Mouse (Mus musculus) G1E-ER4 (cell line): Measurements from ENCODE around the gene Sdk2. TPM values are rescaled to one million over a fixed set of nuclear protein-coding genes. Genes with fewer than 3 reads are reported as not detected.

Experiments
- GATA1 ChIP-seq: IDR thresholded peaks from one replicate; pipeline ENCODE4 v1.8.0; 2012; ENCODE audit warnings: low read length, inconsistent platforms
- polyA plus RNA-seq: library from polyadenylated mRNA; stranded (reverse); fragments of >175 nt; gene quantifications from 2 replicates; pipeline ENCODE4 v1.2.3, GENCODE M21; 2012

Sdk2 gene
- polyA plus RNA-seq, 1 experiment, result 0.01 TPM

GRCm38 (mm10) chr11:113785406-113786171 lies 281.3 kb downstream of the Sdk2 start:
- TF ChIP-seq GATA1, result no peak

GRCm38 (mm10) chr11:113784656-113785396 lies 282.0 kb downstream of the Sdk2 start:
- TF ChIP-seq GATA1, result no peak

- TF ChIP-seq GATA1, result no peak
Observed at GRCm38 (mm10) chr11:113782496-113782895, 284.4 kb downstream of the Sdk2 start.

GRCm38 (mm10) chr11:113782006-113782405 lies 284.8 kb downstream of the Sdk2 start:
- TF ChIP-seq GATA1, result no peak

- no peak for TF ChIP-seq GATA1
Observed at GRCm38 (mm10) chr11:113779680-113780041, 287.2 kb downstream of the Sdk2 start.

- TF ChIP-seq GATA1, result no peak
Observed at GRCm38 (mm10) chr11:113778733-113779679, 287.8 kb downstream of the Sdk2 start.

- TF ChIP-seq GATA1, result no peak
Observed at GRCm38 (mm10) chr11:113777878-113778464, 288.9 kb downstream of the Sdk2 start.

- no peak for TF ChIP-seq GATA1
Observed at GRCm38 (mm10) chr11:113776851-113777511, 289.9 kb downstream of the Sdk2 start.

- TF ChIP-seq GATA1, result no peak
Observed at GRCm38 (mm10) chr11:113774773-113775172, 292.1 kb downstream of the Sdk2 start.

GRCm38 (mm10) chr11:113773191-113773590 lies 293.7 kb downstream of the Sdk2 start:
- no peak for TF ChIP-seq GATA1

- no peak for TF ChIP-seq GATA1
Observed at GRCm38 (mm10) chr11:113771187-113771586, 295.7 kb downstream of the Sdk2 start.

- no peak for TF ChIP-seq GATA1
Observed at GRCm38 (mm10) chr11:113768356-113768755, 298.5 kb downstream of the Sdk2 start.

- no peak for TF ChIP-seq GATA1
Observed at GRCm38 (mm10) chr11:113767285-113767684, 299.6 kb downstream of the Sdk2 start.

GRCm38 (mm10) chr11:113766284-113766985 lies 300.4 kb downstream of the Sdk2 start:
- TF ChIP-seq GATA1, result no peak
